Mouse (Mus musculus) megakaryocyte, embryonic 14.5 days (primary cell): ENCODE results near the gene Podxl.

ENCODE experiments used
- FLI1 ChIP-seq: IDR thresholded peaks from 2 replicates; pipeline ENCODE4 v1.6.1; 2012; ENCODE audit warnings: low read length, inconsistent platforms, mixed read lengths
- GATA1 ChIP-seq: IDR thresholded peaks from 3 replicates; pipeline ENCODE4 v1.6.1; 2012; ENCODE audit warnings: mixed read lengths, low read length, inconsistent platforms, borderline replicate concordance

GRCm38 (mm10) chr6:31575063-31575462, 11.3 kb upstream of the Podxl start:
- TF ChIP-seq GATA1: no peak
- TF ChIP-seq FLI1: no peak
